Mouse (Mus musculus) gastrocnemius, adult 18-20 months (tissue): Measurements from ENCODE around the gene Prkce. TPM values are rescaled to one million over a fixed set of nuclear protein-coding genes. Genes with fewer than 3 reads are reported as not detected.
A peak's percentile ranks its signal among the peaks of the same experiment; 100 is the strongest.

Experiments used
- DNase-seq: peaks from one replicate; pipeline ENCODE4 v3.0.0; 2021; ENCODE audit warnings: low spot score
- total RNA-seq, 2 experiments: library from RNA; stranded (reverse); gene quantifications; 2 replicates each; pipeline ENCODE4 v1.2.3; 2021

Gene Prkce
- total RNA-seq, 2 experiments from 2014 or later: 11.6 to 12.3 TPM

DNA sequence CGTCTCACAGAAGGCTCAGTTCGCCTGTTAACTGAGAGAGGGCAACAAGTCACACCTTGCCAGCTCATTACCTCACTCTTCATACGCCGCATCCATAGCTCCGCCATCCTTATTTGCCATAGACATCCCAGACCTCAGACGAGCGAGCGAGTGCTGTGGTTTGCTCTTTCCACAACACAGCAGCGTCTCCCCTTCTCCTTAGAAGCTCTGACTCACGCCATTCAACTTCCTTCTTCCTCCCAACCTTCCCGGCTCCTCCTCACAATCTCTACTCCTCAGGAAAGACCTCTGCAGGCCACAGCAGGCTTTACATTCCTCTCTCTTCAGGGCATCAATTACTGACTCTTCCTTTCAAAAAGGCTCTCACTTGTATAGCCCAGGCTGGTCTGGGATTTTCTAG, 51.0 kb downstream of the Prkce start:
- DNase-seq: no peak

DNA sequence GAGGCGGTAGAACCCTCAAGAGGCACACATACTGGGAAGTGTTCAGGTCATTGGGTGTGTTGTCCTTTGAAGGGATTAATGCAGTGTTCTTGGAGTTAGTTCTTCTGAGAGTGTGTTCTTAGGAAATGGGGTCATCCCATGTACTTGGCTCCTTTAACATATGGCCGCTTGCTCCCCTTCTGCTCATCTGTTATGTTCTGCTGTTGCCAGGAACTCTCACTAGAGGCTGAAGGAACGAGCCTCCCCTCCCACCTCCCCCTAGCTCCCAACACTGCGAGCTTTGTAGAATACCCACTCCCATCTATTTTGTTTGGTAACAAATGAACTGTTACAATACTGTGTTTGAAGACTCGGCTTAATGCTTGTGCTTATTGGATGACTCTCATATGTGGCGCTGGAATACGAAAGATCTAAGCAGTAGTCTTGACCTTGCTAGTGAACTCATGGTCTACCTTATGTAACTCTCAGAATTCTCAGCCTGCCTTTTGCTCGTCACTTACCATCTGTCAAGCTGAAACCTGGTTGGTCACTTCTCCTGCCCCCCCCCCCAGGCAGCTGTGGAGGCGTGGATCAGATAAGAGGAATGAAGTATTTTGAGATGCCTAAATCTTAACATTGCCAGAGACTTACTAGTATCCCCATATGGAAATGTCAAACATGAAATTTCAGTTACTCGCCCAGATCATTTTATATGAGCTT, 58.1 kb downstream of the Prkce start:
- no peak for DNase-seq

- DNase-seq: no peak
Measured at GRCm38 (mm10) chr17:86226198-86226597, 58.6 kb downstream of the Prkce start.

DNA sequence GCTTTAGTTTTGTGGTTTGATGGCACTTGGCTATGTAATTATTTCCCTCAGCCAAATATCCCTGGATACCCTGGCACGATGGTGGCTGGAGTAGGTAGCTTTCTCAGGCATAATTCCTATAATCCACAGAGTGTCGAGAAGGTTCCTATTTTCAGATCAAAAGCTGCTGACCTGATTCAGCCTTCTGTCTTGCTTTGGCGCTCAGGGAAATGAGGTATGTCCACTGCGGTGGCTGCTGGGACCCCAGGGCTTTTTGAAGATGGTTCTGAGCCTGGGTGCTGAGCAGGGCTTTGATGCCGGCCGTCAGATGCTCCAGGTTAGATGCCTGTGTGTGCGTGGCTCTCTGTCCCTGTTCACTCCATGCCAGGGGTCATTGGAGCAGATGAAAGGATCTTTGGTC, 59.0 kb downstream of the Prkce start:
- no peak for DNase-seq

GRCm38 (mm10) chr17:86227389-86227788, 59.8 kb downstream of the Prkce start:
- no peak for DNase-seq

DNA sequence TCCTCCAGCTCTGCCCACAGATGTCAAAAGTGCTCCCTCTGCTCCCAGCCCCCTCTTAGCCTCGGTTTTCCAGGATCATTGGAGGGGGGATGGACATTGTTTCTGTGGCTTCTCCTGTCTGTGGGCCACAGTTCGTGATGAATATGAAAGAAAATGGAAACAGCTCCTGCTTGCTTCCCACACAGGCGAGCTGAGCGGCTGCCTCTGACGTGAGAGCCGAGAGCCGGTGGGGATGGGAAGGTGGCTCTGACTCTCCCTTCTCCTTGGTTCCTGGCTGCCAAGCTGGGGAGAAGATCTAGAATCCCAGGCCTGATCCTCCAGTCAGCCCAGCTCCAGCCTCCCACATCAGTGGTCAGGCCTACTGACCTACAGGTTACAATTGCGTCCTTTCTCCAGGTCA, 61.3 kb downstream of the Prkce start:
- no peak for DNase-seq

DNA sequence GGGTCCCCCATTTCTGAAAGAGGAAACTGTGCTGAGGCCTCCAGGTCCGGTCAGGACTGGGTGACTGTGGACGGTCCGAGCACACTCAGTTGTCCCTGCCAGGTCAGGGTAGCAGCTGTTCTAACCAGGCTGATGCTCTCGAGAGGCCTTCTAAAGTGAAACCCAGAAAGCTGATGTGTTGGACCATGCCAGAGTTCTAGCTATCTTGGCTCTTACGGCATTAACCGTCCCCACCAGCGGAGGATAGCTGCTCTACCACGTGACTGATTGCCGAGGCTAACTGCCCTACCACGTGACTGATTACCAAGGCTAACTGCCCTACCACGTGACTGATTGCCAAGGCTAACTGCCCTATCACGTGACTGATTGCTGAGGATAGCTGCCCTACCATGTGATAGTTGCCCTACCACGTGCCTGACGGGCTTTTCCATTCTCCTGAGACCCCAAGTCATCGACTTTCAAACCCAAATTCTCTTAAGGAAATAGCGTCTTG, 62.6 kb downstream of the Prkce start:
- DNase-seq: peak; percentile 22

- DNase-seq: no peak
Measured at GRCm38 (mm10) chr17:86231741-86232179, 64.2 kb downstream of the Prkce start.

GRCm38 (mm10) chr17:86232248-86232647, 64.7 kb downstream of the Prkce start:
- no peak for DNase-seq

DNA sequence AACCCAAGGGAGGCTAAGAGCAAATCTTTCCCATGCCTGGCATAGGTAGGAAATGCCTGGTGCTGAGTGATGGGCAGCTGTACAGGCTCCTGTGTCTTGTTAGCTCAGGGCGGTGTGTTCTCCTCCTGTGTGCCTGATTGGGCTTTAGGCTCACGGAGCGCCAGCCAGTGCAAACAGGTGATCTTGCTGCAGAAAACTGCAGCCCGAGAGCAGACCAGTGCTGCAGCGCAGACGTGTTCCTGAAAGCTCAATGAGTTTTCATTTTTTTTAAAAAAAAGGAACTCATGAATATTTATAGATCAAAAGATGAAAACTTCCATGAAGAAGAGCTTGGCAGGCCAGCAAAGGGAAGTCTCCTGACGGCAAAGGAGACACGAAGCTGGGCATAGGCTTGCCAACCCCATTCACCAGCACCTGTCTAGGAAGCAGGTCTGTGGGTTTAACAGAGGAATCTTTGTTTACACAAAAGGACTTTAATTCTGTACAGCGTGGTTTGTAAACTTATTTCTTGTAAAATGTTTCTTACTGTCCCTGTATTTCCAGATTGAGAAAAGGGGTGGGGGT, 67.1 kb downstream of the Prkce start:
- no peak for DNase-seq

- DNase-seq: no peak
Measured at GRCm38 (mm10) chr17:86236026-86236712, 68.6 kb downstream of the Prkce start.

DNA sequence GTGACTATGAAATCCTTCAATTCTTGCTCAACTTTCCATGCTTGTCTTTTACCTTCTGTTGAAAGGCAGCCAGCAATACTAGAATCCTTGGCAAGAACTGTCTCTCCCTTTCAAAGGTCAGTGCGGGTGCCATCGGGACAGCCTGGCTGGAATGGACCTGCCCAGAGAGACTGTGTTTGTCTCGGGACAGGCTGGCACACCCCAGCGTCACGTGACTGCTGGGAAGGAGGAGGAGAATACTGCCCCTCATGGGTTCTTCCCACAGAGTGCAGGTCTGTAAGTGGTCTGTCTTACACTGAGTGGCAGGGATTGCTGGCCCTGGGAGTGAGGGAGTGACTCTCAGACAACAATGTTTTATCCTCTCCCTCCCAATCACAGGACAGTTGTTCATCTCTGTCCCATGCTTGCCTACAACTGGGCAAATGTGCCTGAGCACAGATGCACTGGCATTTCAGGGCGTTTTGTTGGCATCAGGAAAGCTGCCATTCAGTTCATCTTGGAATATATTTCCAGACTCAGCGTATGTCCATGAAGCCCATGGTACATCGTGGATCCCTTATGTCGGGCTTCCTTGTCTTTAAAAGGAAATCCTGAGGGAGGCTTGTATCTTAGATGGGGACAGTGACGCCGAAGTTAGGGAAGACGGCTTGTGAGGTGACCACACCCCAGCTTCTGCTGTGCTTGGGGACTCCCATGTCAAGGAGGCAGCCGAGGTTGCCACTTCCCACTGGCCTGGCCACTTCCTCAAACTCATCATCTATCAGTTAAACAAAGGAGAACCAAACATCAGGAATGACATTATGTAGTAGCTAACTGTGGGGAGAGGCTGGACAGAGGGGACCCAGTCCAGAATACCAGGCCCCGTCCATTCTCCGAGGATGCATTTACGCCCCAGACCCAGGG, 69.5 kb downstream of the Prkce start:
- DNase-seq: peak; percentile 61

DNA sequence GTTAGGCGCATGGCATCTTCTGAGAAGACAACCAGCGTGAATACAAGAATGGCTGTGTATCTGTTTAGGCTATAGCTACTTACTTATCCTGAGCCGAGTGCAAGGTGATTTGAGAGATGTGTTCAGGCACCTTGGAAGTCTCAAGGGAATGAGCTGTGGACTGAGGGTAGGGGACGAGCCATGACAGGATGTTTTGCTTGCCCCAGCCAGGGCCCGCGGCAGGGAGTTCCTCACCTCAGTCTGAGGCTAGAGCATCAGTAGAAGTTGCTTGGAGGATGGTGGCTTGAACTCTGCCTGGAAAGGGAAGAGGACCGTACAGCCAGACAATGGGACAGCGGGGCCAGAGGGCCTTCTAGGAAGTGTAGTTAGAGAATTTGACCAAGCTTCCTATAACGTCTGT, 74.7 kb downstream of the Prkce start:
- no peak for DNase-seq

DNA sequence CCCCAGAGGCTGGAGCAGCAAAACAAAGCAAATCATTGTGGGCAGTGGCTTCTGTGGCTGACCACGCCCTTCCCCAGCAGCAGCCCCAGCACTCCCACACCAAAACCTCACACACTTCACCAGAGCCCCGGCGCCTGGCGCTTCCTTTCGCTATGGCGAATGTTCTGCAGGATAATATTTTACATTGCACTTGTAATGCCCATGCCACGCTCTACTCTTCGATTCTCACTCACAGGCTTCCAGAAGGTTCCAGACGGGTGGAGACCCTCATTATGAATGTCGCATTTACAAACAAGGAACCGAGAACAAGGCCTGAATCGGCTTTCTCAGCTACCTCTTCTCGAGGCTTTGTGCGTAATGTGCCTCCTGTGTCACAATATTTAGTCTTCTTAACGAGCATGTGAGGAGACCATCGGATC, 75.5 kb downstream of the Prkce start:
- DNase-seq: no peak

DNA sequence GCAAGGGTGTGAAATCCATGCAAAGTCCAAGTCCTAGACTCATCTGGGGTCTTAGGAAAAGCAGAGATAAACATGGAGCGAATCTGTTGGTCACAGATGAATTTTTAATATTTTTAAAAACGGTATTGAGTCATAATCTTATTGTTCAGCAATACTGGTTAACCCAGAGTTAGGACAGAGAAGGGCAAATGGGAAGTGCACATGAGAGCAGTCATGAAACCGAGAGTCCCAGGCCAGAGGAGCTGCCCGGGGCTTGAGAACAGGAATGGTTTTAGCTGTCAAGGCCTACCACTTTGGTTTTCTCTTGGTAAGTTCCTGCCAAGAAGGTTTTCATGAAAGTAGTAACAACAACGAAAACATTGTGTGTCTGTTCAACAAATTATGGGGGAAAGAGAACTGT, 76.8 kb downstream of the Prkce start:
- no peak for DNase-seq

DNA sequence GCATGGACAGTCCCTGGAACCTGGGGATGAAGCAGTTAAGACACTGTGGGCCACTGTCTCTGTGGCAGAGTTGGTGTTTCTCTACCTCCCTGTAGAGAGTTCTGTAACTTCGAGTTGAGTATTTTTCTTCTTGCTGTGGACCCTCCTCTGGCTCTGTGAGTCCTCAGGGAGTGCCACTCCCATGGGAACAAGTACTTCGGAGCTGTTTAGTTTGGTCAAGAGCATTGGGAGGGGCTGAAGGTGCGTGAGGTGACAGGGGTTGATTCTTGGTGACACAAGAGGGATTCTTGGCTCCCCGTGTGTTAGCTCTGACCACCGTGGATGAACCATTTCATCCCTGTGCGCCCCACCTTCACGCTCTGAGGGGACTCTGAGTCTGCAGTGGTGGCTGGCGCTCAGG, 81.2 kb downstream of the Prkce start:
- no peak for DNase-seq

- no peak for DNase-seq
Measured at GRCm38 (mm10) chr17:86249499-86250405, 82.2 kb downstream of the Prkce start.

DNA sequence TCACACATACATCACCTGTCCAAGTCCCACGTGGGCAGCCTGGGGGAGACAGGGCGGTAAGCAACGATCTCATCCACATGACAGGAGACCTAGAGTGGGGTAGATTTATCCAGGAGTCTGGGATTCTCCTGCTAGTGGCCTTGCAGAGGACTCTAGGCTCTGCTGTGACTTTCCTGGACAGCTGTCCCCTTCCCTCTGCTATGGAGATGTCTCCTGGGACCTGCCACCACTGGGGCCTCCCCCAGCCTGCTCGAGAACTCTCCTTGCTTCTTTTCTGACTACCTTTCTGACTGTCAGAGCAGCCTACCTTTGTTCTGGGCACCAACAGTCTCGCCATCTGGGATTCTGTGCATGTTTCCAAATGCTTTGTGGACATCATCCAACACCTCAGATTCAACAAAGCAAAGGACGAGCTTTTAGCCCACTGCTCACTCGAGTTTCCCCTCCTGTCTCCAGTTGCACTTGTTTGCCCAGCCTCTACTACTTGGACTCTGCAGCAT, 82.9 kb downstream of the Prkce start:
- no peak for DNase-seq

- DNase-seq: no peak
Measured at GRCm38 (mm10) chr17:86253884-86254283, 86.3 kb downstream of the Prkce start.

- peak; percentile 90 for DNase-seq
Measured at GRCm38 (mm10) chr17:86254285-86254684, 86.7 kb downstream of the Prkce start.
